Mouse (Mus musculus) midbrain, embryonic 16.5 days (tissue): ENCODE measurements around the gene Vac14. TPM values are rescaled to one million over a fixed set of nuclear protein-coding genes. Genes with fewer than 3 reads are reported as not detected.

Experiments used
- ATAC-seq: fragments of 200-750 bp; cut with Nextera tagmentation; 2 replicates; pipeline ENCODE4 v1.8.0; 2017; ENCODE audit warnings: moderate TSS enrichment
- H3K27ac ChIP-seq: fragments of 300-500 bp; sonication (generic); 2 replicates; pipeline ENCODE4 v1.5.1; 2014; ENCODE audit warnings: mild to moderate bottlenecking, low read length, mixed read lengths
- H3K27me3 ChIP-seq: fragments of 300-500 bp; sonication (generic); 2 replicates; pipeline ENCODE4 v1.6.1; 2014; ENCODE audit warnings: low read depth, low read length, mixed read lengths; ENCODE audit not compliant: control insufficient read depth, insufficient read depth
- H3K36me3 ChIP-seq: fragments of 300-500 bp; sonication (generic); 2 replicates; pipeline ENCODE4 v1.6.1; 2014; ENCODE audit warnings: mild to moderate bottlenecking, low read length, moderate library complexity, mixed read lengths; ENCODE audit not compliant: control insufficient read depth, insufficient read depth
- H3K4me1 ChIP-seq: fragments of 300-500 bp; sonication (generic); 2 replicates; pipeline ENCODE4 v1.6.1; 2014; ENCODE audit warnings: mild to moderate bottlenecking, low read length, mixed read lengths; ENCODE audit not compliant: control insufficient read depth, insufficient read depth
- H3K4me2 ChIP-seq: fragments of 300-500 bp; sonication (generic); 2 replicates; pipeline ENCODE4 v1.6.1; 2014; ENCODE audit warnings: mild to moderate bottlenecking, low read length, mixed read lengths
- H3K4me3 ChIP-seq: fragments of 300-500 bp; sonication (generic); 2 replicates; pipeline ENCODE4 v1.5.1; 2014; ENCODE audit warnings: low read depth, mild to moderate bottlenecking, low read length, moderate library complexity, mixed read lengths
- H3K9ac ChIP-seq: fragments of 300-500 bp; sonication (generic); 2 replicates; pipeline ENCODE4 v1.6.1; 2014; ENCODE audit warnings: low read depth, low read length, mixed read lengths
- H3K9me3 ChIP-seq: fragments of 300-500 bp; sonication (generic); replicated peaks from 2 replicates; pipeline ENCODE4 v1.6.1; 2014; ENCODE audit warnings: mild to moderate bottlenecking, low read length, mixed read lengths; ENCODE audit not compliant: control insufficient read depth, poor library complexity, severe bottlenecking
- WGBS: fragments of 180-500 bp; shearing (Covaris S2); extraction: QIAGEN DNeasy Blood & Tissue Kit; methylation state at CpG from one replicate; pipeline ENCODE4 v1.1.7; 2014; 5-methylcytosine and 5-hydroxymethylcytosine counted together
- polyA plus RNA-seq: library from polyadenylated mRNA; unstranded; fragments of >200 nt; fragmentation: Nextera tagmentation; extraction: Ambion mirVana; gene quantifications from 2 replicates; pipeline ENCODE4 v1.2.1, GENCODE M21; 2015

The Vac14 gene
- polyA plus RNA-seq, 1 experiment from 2014 or later, result 28.5 TPM

GRCm38 (mm10) chr8:110689961-110690360, 71.6 kb downstream of the Vac14 start:
- Histone ChIP-seq H3K4me3 (no peak overlapping the region), H3K9me3 (no peaks in the 10 kb centered on the region), H3K4me1 (peaks cover 2% of the 10 kb centered on the region), H3K27me3 (no peaks in the 10 kb centered on the region), H3K9ac (no peak overlapping the region), H3K36me3 (peaks cover 14% of the 10 kb centered on the region), H3K4me2 (no peak overlapping the region), H3K27ac (no peak overlapping the region)
- ATAC-seq, result no peak
- WGBS, result 91% methylated on average over 9 of the region's 9 CpGs

GRCm38 (mm10) chr8:110694226-110694625, 75.8 kb downstream of the Vac14 start:
- H3K36me3 ChIP-seq, result peaks cover 10% of the 10 kb centered on the region; the same call in 1 of the 2 replicates
- WGBS, result 75% methylated on average over 5 of the region's 5 CpGs
- H3K9ac ChIP-seq, result no peak overlapping the region
- no peak overlapping the region for H3K4me2 ChIP-seq
- no peaks in the 10 kb centered on the region for H3K27me3 ChIP-seq
- ATAC-seq, result no peak
- H3K9me3 ChIP-seq, result no peaks in the 10 kb centered on the region
- peaks cover 9% of the 10 kb centered on the region for H3K4me1 ChIP-seq
- peak overlapping the region; percentile 58 for H3K27ac ChIP-seq
- no peak overlapping the region for H3K4me3 ChIP-seq

- H3K27ac ChIP-seq, result peak overlapping the region; percentile 58
Measured at GRCm38 (mm10) chr8:110694826-110695225, 76.4 kb downstream of the Vac14 start.

GRCm38 (mm10) chr8:110695431-110695830, 77.0 kb downstream of the Vac14 start:
- Histone ChIP-seq H3K27ac (peak overlapping the region; percentile 58), H3K9ac (peak overlapping the region; percentile 25; the same call in 1 of the 2 replicates)
- 80% methylated on average over 5 of the region's 5 CpGs for WGBS

More at GRCm38 (mm10) chr8:110694826-110695225, 76.4 kb downstream of the Vac14 start:
- H3K4me3 ChIP-seq, result no peak overlapping the region
- no peak for ATAC-seq
- no peaks in the 10 kb centered on the region for H3K9me3 ChIP-seq
- no peaks in the 10 kb centered on the region for H3K27me3 ChIP-seq
- 69% methylated on average over 4 of the region's 4 CpGs for WGBS
- no peak overlapping the region for H3K9ac ChIP-seq
- peaks cover 9% of the 10 kb centered on the region for H3K4me1 ChIP-seq
- no peak overlapping the region for H3K4me2 ChIP-seq
- H3K36me3 ChIP-seq, result peaks cover 5% of the 10 kb centered on the region; the same call in 1 of the 2 replicates

GRCm38 (mm10) chr8:110696051-110696450, 77.7 kb downstream of the Vac14 start:
- Histone ChIP-seq H3K9me3 (no peaks in the 10 kb centered on the region), H3K4me3 (no peak overlapping the region), H3K27me3 (no peaks in the 10 kb centered on the region), H3K27ac (no peak overlapping the region), H3K4me1 (peaks cover 9% of the 10 kb centered on the region), H3K4me2 (no peak overlapping the region), H3K36me3 (peaks cover 5% of the 10 kb centered on the region; the same call in 1 of the 2 replicates), H3K9ac (no peak overlapping the region)
- ATAC-seq, result no peak
- 89% methylated on average over 4 of the region's 4 CpGs for WGBS

More at GRCm38 (mm10) chr8:110695431-110695830, 77.0 kb downstream of the Vac14 start:
- H3K4me2 ChIP-seq, result no peak overlapping the region
- H3K4me3 ChIP-seq, result no peak overlapping the region
- H3K9me3 ChIP-seq, result no peaks in the 10 kb centered on the region
- 0 out of 2 replicates have a peak, but pooled peaks have one; percentile 28 for ATAC-seq
- no peaks in the 10 kb centered on the region for H3K27me3 ChIP-seq
- peaks cover 9% of the 10 kb centered on the region for H3K4me1 ChIP-seq
- H3K36me3 ChIP-seq, result peaks cover 5% of the 10 kb centered on the region; the same call in 1 of the 2 replicates

GRCm38 (mm10) chr8:110697571-110697970, 79.2 kb downstream of the Vac14 start:
- Histone ChIP-seq H3K4me1 (peaks cover 9% of the 10 kb centered on the region), H3K36me3 (0 out of 2 replicates have a peak, but pooled peaks cover 2% of the 10 kb centered on the region), H3K9ac (no peak overlapping the region), H3K27ac (no peak overlapping the region), H3K9me3 (no peaks in the 10 kb centered on the region), H3K4me2 (no peak overlapping the region), H3K27me3 (no peaks in the 10 kb centered on the region), H3K4me3 (no peak overlapping the region)
- 77% methylated on average over 5 of the region's 5 CpGs for WGBS
- ATAC-seq, result no peak

- WGBS, result 83% methylated on average over 1 of the region's 1 CpGs
- H3K9me3 ChIP-seq, result no peaks in the 10 kb centered on the region
Measured at GRCm38 (mm10) chr8:110698098-110698497, 79.7 kb downstream of the Vac14 start.

GRCm38 (mm10) chr8:110699501-110699900, 81.1 kb downstream of the Vac14 start:
- no peak overlapping the region for H3K4me3 ChIP-seq
- no peak for ATAC-seq
- no peak overlapping the region for H3K4me2 ChIP-seq
- no peak overlapping the region for H3K9ac ChIP-seq
- H3K4me1 ChIP-seq, result peaks cover 13% of the 10 kb centered on the region
- H3K9me3 ChIP-seq, result no peaks in the 10 kb centered on the region
- H3K36me3 ChIP-seq, result 0 out of 2 replicates have a peak, but pooled peaks cover 2% of the 10 kb centered on the region
- no peaks in the 10 kb centered on the region for H3K27me3 ChIP-seq
- H3K27ac ChIP-seq, result no peak overlapping the region
- 86% methylated on average over 7 of the region's 7 CpGs for WGBS

More at GRCm38 (mm10) chr8:110698098-110698497, 79.7 kb downstream of the Vac14 start:
- H3K4me2 ChIP-seq, result no peak overlapping the region
- 0 out of 2 replicates have a peak, but pooled peaks cover 2% of the 10 kb centered on the region for H3K36me3 ChIP-seq
- no peak overlapping the region for H3K4me3 ChIP-seq
- peaks cover 9% of the 10 kb centered on the region for H3K4me1 ChIP-seq
- H3K9ac ChIP-seq, result no peak overlapping the region
- H3K27me3 ChIP-seq, result no peaks in the 10 kb centered on the region
- no peak overlapping the region for H3K27ac ChIP-seq
- ATAC-seq, result no peak

- no peak for ATAC-seq
- WGBS, result 88% methylated on average over 2 of the region's 2 CpGs
- H3K36me3 ChIP-seq, result 0 out of 2 replicates have a peak, but pooled peaks cover 2% of the 10 kb centered on the region
- H3K27me3 ChIP-seq, result no peaks in the 10 kb centered on the region
- H3K9me3 ChIP-seq, result no peaks in the 10 kb centered on the region
- no peak overlapping the region for H3K27ac ChIP-seq
- H3K4me3 ChIP-seq, result no peak overlapping the region
- H3K4me2 ChIP-seq, result no peak overlapping the region
- peaks cover 4% of the 10 kb centered on the region for H3K4me1 ChIP-seq
- H3K9ac ChIP-seq, result no peak overlapping the region
Measured at GRCm38 (mm10) chr8:110700561-110700960, 82.2 kb downstream of the Vac14 start.
